Mouse (Mus musculus) spleen, adult 2 months (tissue): ENCODE measurements around the gene Strip1. TPM values are rescaled to one million over a fixed set of nuclear protein-coding genes. Genes with fewer than 3 reads are reported as not detected.

ENCODE experiments used
- DNase-seq, 2 experiments: peaks; one replicate each; pipeline versions ENCODE4 v3.0.0 to v3.0.0-alpha.2; 2012 to 2021; ENCODE audit warnings: low spot score in 2 of 2, low read depth in 1 of 2
- H3K27ac ChIP-seq: fragments of 200-500 bp; 2 replicates; pipeline ENCODE4 v1.5.1; 2012; ENCODE audit warnings: low read length, inconsistent platforms; ENCODE audit not compliant: insufficient read depth
- H3K27me3 ChIP-seq: fragments of 200-500 bp; 2 replicates; pipeline ENCODE4 v1.6.1; 2012; ENCODE audit warnings: mild to moderate bottlenecking, moderate library complexity, low read length, inconsistent platforms; ENCODE audit not compliant: control insufficient read depth, insufficient read depth
- H3K36me3 ChIP-seq: fragments of 200-500 bp; 2 replicates; pipeline ENCODE4 v1.6.1; 2012; ENCODE audit warnings: mild to moderate bottlenecking, low read length, inconsistent platforms; ENCODE audit not compliant: control insufficient read depth, insufficient read depth
- H3K4me1 ChIP-seq: fragments of 200-500 bp; 2 replicates; pipeline ENCODE4 v1.6.1; 2011; ENCODE audit warnings: inconsistent platforms; ENCODE audit not compliant: control insufficient read depth, insufficient read depth, insufficient read length
- H3K4me3 ChIP-seq: fragments of 200-500 bp; 2 replicates; pipeline ENCODE4 v1.5.1; 2011; ENCODE audit warnings: mild to moderate bottlenecking, inconsistent platforms; ENCODE audit not compliant: insufficient read depth, insufficient read length; ENCODE audit errors: extremely low read depth
- CTCF ChIP-seq: fragments of 200-500 bp; IDR thresholded peaks from 2 replicates; pipeline ENCODE4 v1.5.1; 2011; ENCODE audit warnings: mild to moderate bottlenecking, inconsistent platforms; ENCODE audit not compliant: insufficient read depth, insufficient read length, insufficient replicate concordance; ENCODE audit errors: extremely low read depth
- POLR2A ChIP-seq: fragments of 200-500 bp; IDR thresholded peaks from 2 replicates; pipeline ENCODE4 v1.6.1; 2011; ENCODE audit warnings: low read depth, low read length, inconsistent platforms
- WGBS: fragments of 180-500 bp; shearing (Covaris S2); methylation state at CpG from one replicate; pipeline ENCODE4 v1.1.7; 2018; 5-methylcytosine and 5-hydroxymethylcytosine counted together
- polyA plus RNA-seq: library from polyadenylated mRNA; depleted of rRNA; stranded (reverse); fragments of >200 nt; gene quantifications from 2 replicates; pipeline ENCODE4 v1.2.3, GENCODE M21; 2012

Gene Strip1
- polyA plus RNA-seq, 1 experiment = 36.0 TPM

GRCm38 (mm10) chr3:107594662-107595263 is 36.7 kb downstream of the Strip1 start, which contains the start of gene Alx3:
Gene Alx3, plus strand, starts transcription at chr3:107595031.
- WGBS = 4% methylated on average over 45 of the region's 46 CpGs
- TF ChIP-seq CTCF (no peak), POLR2A (no peak)
- no peak for DNase-seq
- peak within 1 kb of the TSS; percentile 5; the same call in 1 of the 2 replicates for H3K4me3 ChIP-seq
- H3K4me1 ChIP-seq = peaks cover 7% of the 10 kb centered on the region
- no peaks in the 10 kb centered on the region for H3K36me3 ChIP-seq
- H3K27ac ChIP-seq = no peak within 1 kb of the TSS
- H3K27me3 ChIP-seq = peaks cover 30% of the 10 kb centered on the region

GRCm38 (mm10) chr3:107593632-107594031 is 37.9 kb downstream of the Strip1 start:
- Histone ChIP-seq H3K4me1 (peaks cover 7% of the 10 kb centered on the region), H3K36me3 (no peaks in the 10 kb centered on the region), H3K4me3 (no peak overlapping the region), H3K27me3 (peaks cover 30% of the 10 kb centered on the region), H3K27ac (no peak overlapping the region)
- WGBS = 27% methylated on average over 2 of the region's 2 CpGs
- TF ChIP-seq CTCF (no peak), POLR2A (no peak)
- DNase-seq = no peak

GRCm38 (mm10) chr3:107591612-107592011 is 39.9 kb downstream of the Strip1 start:
- TF ChIP-seq POLR2A (no peak), CTCF (no peak)
- no peak overlapping the region for H3K27ac ChIP-seq
- DNase-seq = no peak
- no peaks in the 10 kb centered on the region for H3K36me3 ChIP-seq
- H3K4me1 ChIP-seq = peaks cover 7% of the 10 kb centered on the region
- no peak overlapping the region for H3K4me3 ChIP-seq
- 77% methylated on average over 1 of the region's 1 CpGs for WGBS
- H3K27me3 ChIP-seq = peaks cover 24% of the 10 kb centered on the region

- no peaks in the 10 kb centered on the region for H3K36me3 ChIP-seq
- DNase-seq = no peak
- WGBS = 87% methylated on average over 6 of the region's 6 CpGs
- peaks cover 7% of the 10 kb centered on the region; the same call in 1 of the 2 replicates for H3K27me3 ChIP-seq
- no peak overlapping the region for H3K4me3 ChIP-seq
- no peak for TF ChIP-seq POLR2A
- TF ChIP-seq CTCF = no peak
- no peaks in the 10 kb centered on the region for H3K4me1 ChIP-seq
- no peak overlapping the region for H3K27ac ChIP-seq
Observed at GRCm38 (mm10) chr3:107586504-107586903, 45.0 kb downstream of the Strip1 start.

GRCm38 (mm10) chr3:107583893-107584292 is 47.6 kb downstream of the Strip1 start:
- Histone ChIP-seq H3K4me3 (no peak overlapping the region), H3K36me3 (no peaks in the 10 kb centered on the region), H3K4me1 (no peaks in the 10 kb centered on the region), H3K27ac (no peak overlapping the region), H3K27me3 (peaks cover 8% of the 10 kb centered on the region; the same call in 1 of the 2 replicates)
- WGBS = 16% methylated on average over 1 of the region's 1 CpGs
- no peak for DNase-seq
- no peak for TF ChIP-seq CTCF
- TF ChIP-seq POLR2A = no peak

GRCm38 (mm10) chr3:107582875-107583767 is 48.4 kb downstream of the Strip1 start:
- no peak for DNase-seq
- no peak overlapping the region for H3K4me3 ChIP-seq
- TF ChIP-seq POLR2A = no peak
- TF ChIP-seq CTCF = no peak

More at GRCm38 (mm10) chr3:107582875-107583767, 48.4 kb downstream of the Strip1 start:
- Histone ChIP-seq H3K27me3 (peaks cover 8% of the 10 kb centered on the region; the same call in 1 of the 2 replicates), H3K27ac (no peak overlapping the region), H3K36me3 (no peaks in the 10 kb centered on the region), H3K4me1 (no peaks in the 10 kb centered on the region)
- 4% methylated on average over 65 of the region's 65 CpGs for WGBS
